Mouse (Mus musculus): ENCODE data around the gene Otos. TPM values are rescaled to one million over a fixed set of nuclear protein-coding genes. Genes with fewer than 3 reads are reported as not detected.

Gene Otos
- polyA plus RNA-seq, 1 experiment, result 0.80 TPM

GRCm38 (mm10) chr1:92638181-92638580 lies 10.5 kb downstream of the Otos start:
- no peak overlapping the region for H3K4me3 ChIP-seq (ENCODE audit: insufficient read depth, low read length)
- no peak for TF ChIP-seq POLR2A (IDR thresholded peaks at IDR 0.05; ENCODE audit: borderline replicate concordance, low read depth, low read length)
- TF ChIP-seq CTCF (IDR thresholded peaks at IDR 0.05; ENCODE audit: low read depth, low read length), result no peak
- H3K4me1 ChIP-seq (ENCODE audit: control insufficient read depth, insufficient read depth, low read length), result peaks cover 16% of the 10 kb centered on the region
- H3K27ac ChIP-seq (ENCODE audit: insufficient read depth, low read depth, low read length), result no peak overlapping the region

DNA sequence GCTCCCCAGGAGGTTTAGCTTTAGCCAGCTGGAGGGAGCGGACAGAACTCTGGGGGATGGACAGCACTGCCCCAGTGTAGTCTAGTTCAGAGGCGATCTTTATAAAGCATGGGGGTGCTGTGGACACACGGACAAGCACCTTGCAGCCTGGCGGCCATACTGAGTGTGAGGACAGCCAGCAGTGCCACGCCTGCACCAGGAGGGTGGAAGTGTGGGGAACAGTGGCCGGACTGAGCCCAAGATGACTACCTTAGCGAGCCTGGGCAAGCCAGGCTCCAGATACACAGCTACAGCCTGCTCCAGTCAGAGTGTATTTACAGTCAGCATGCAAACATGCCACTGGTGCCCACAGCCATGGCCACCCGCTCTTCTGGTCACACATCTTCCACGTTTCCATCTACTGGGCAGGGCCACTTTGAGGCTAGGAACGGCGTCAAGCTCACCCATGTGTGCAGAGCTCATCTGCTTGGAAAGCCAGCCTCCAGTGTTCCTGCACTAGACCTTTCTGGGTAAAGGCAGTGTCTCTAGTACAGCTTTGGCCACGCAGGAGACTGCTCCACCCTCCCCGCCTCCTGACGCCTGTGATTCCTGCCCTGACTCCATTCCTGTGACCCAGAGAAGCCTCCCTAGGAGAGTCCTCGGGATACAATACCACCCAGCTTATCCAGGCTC lies 11.0 kb downstream of the Otos start:
- no peak for TF ChIP-seq POLR2A (IDR thresholded peaks at IDR 0.05; ENCODE audit: borderline replicate concordance, low read depth, low read length)
- TF ChIP-seq CTCF (IDR thresholded peaks at IDR 0.05; ENCODE audit: low read depth, low read length), result no peak
- Histone ChIP-seq H3K4me1 (ENCODE audit: control insufficient read depth, insufficient read depth, low read length) (peaks cover 16% of the 10 kb centered on the region), H3K27ac (ENCODE audit: insufficient read depth, low read depth, low read length) (no peak overlapping the region), H3K4me3 (ENCODE audit: insufficient read depth, low read length) (no peak overlapping the region)

DNA sequence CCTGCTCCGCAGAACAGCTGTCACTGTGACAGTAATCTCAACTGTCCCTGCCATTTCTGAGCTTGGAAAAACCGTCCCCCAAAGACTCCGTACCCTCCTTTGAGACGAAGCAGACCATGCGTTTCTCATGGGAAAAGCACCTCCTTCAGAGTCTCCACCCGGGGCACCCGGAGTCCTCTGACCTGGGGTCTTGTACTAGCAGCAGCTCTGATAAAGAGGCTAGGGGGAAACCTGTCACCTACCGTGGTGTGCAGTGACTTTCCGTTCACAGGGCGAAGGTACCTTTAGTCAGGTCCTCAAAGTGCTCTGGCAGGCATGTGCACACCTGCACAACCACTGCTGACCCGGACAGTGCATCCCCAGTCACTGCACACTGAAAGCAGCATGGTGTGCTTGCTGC lies 12.0 kb downstream of the Otos start:
- Histone ChIP-seq H3K4me3 (ENCODE audit: insufficient read depth, low read length) (no peak overlapping the region), H3K27ac (ENCODE audit: insufficient read depth, low read depth, low read length) (no peak overlapping the region), H3K4me1 (ENCODE audit: control insufficient read depth, insufficient read depth, low read length) (peaks cover 10% of the 10 kb centered on the region)
- TF ChIP-seq CTCF (IDR thresholded peaks at IDR 0.05; ENCODE audit: low read depth, low read length) (no peak), POLR2A (IDR thresholded peaks at IDR 0.05; ENCODE audit: borderline replicate concordance, low read depth, low read length) (no peak)

GRCm38 (mm10) chr1:92636015-92636414 lies 12.6 kb downstream of the Otos start:
- Histone ChIP-seq H3K4me1 (ENCODE audit: control insufficient read depth, insufficient read depth, low read length) (peaks cover 10% of the 10 kb centered on the region), H3K4me3 (ENCODE audit: insufficient read depth, low read length) (no peak overlapping the region), H3K27ac (ENCODE audit: insufficient read depth, low read depth, low read length) (no peak overlapping the region)
- TF ChIP-seq CTCF (IDR thresholded peaks at IDR 0.05; ENCODE audit: low read depth, low read length) (no peak), POLR2A (IDR thresholded peaks at IDR 0.05; ENCODE audit: borderline replicate concordance, low read depth, low read length) (no peak)

DNA sequence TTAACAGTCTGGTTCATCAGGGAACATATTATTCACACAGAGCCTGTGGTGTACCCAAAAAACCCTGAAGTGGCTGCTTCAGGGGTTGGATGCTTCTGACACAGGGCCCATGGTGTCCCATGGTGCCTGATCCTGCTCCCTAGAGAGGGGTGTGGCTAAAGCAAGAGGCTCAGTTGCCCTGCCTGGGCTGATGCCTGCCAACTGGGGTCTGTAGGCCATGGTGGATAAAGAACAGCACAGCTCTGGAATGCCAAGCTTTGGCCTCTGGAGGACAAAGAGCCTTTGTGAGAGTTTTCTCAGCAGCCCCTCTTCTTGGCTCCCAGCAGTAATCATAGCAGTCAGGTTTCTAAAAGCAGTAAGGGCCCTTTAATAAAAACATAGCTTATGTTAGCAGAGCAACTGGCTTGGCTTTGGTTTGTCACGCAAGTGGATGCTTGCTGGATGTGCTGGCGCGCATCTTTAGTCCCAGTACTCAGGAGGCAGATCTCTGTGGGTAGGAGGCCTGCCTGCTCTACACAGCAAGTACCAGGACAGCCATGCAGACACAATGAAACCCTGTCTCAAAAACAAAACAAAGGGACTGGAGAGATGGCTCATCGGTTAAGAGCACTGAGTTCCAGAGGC lies 13.6 kb downstream of the Otos start:
- H3K27ac ChIP-seq (ENCODE audit: insufficient read depth, low read depth, low read length), result no peak overlapping the region
- peaks cover 10% of the 10 kb centered on the region for H3K4me1 ChIP-seq (ENCODE audit: control insufficient read depth, insufficient read depth, low read length)
- no peak for TF ChIP-seq CTCF (IDR thresholded peaks at IDR 0.05; ENCODE audit: low read depth, low read length)
- no peak for TF ChIP-seq POLR2A (IDR thresholded peaks at IDR 0.05; ENCODE audit: borderline replicate concordance, low read depth, low read length)
- H3K4me3 ChIP-seq (ENCODE audit: insufficient read depth, low read length), result no peak overlapping the region

- Histone ChIP-seq H3K27ac (ENCODE audit: insufficient read depth, low read depth, low read length) (no peak overlapping the region), H3K4me1 (ENCODE audit: control insufficient read depth, insufficient read depth, low read length) (peaks cover 5% of the 10 kb centered on the region), H3K4me3 (ENCODE audit: insufficient read depth, low read length) (no peak overlapping the region)
- TF ChIP-seq POLR2A (IDR thresholded peaks at IDR 0.05; ENCODE audit: borderline replicate concordance, low read depth, low read length) (no peak), CTCF (IDR thresholded peaks at IDR 0.05; ENCODE audit: low read depth, low read length) (no peak)
These were observed 14.1 kb downstream of the Otos start for GRCm38 (mm10) chr1:92634569-92634968.

GRCm38 (mm10) chr1:92633726-92634125 lies 14.9 kb downstream of the Otos start:
- no peak overlapping the region for H3K27ac ChIP-seq (ENCODE audit: insufficient read depth, low read depth, low read length)
- TF ChIP-seq POLR2A (IDR thresholded peaks at IDR 0.05; ENCODE audit: borderline replicate concordance, low read depth, low read length) (no peak), CTCF (IDR thresholded peaks at IDR 0.05; ENCODE audit: low read depth, low read length) (no peak)
- H3K4me1 ChIP-seq (ENCODE audit: control insufficient read depth, insufficient read depth, low read length), result no peaks in the 10 kb centered on the region
- H3K4me3 ChIP-seq (ENCODE audit: insufficient read depth, low read length), result no peak overlapping the region

GRCm38 (mm10) chr1:92632948-92633347 lies 15.7 kb downstream of the Otos start:
- TF ChIP-seq CTCF (IDR thresholded peaks at IDR 0.05; ENCODE audit: low read depth, low read length) (no peak), POLR2A (IDR thresholded peaks at IDR 0.05; ENCODE audit: borderline replicate concordance, low read depth, low read length) (no peak)
- Histone ChIP-seq H3K4me3 (ENCODE audit: insufficient read depth, low read length) (no peak overlapping the region), H3K27ac (ENCODE audit: insufficient read depth, low read depth, low read length) (no peak overlapping the region), H3K4me1 (ENCODE audit: control insufficient read depth, insufficient read depth, low read length) (no peaks in the 10 kb centered on the region)

DNA sequence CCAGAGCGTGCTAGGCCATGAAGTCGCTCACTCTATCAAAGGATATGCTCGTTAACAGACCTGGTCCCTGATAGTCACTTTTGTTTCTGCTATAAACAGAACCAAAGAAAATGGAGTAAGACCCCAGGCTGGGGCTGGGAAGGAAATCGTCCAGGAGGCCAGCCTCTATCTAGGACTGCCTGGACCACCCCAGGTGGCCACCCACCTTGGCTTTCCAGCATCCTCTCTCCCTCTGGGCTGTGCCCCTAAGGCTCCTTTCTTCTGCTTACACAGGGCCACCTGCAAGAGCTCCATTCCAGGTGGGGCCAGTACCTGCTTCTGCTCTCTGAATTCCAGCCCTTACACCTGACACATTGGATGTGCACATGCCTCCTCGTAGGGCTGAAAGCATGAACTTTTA lies 16.4 kb downstream of the Otos start:
- Histone ChIP-seq H3K4me3 (ENCODE audit: insufficient read depth, low read length) (no peak overlapping the region), H3K4me1 (ENCODE audit: control insufficient read depth, insufficient read depth, low read length) (no peaks in the 10 kb centered on the region), H3K27ac (ENCODE audit: insufficient read depth, low read depth, low read length) (no peak overlapping the region)
- no peak for TF ChIP-seq POLR2A (IDR thresholded peaks at IDR 0.05; ENCODE audit: borderline replicate concordance, low read depth, low read length)
- TF ChIP-seq CTCF (IDR thresholded peaks at IDR 0.05; ENCODE audit: low read depth, low read length), result no peak

GRCm38 (mm10) chr1:92628227-92628626 lies 20.4 kb downstream of the Otos start:
- H3K4me3 ChIP-seq (ENCODE audit: insufficient read depth, low read length), result no peak overlapping the region
- H3K27ac ChIP-seq (ENCODE audit: insufficient read depth, low read depth, low read length), result no peak overlapping the region
- no peaks in the 10 kb centered on the region for H3K4me1 ChIP-seq (ENCODE audit: control insufficient read depth, insufficient read depth, low read length)
- TF ChIP-seq CTCF (IDR thresholded peaks at IDR 0.05; ENCODE audit: low read depth, low read length), result no peak
- no peak for TF ChIP-seq POLR2A (IDR thresholded peaks at IDR 0.05; ENCODE audit: borderline replicate concordance, low read depth, low read length)
